8 mouse cellular contexts compared by ENCODE assay signal in the genomic region with DNA sequence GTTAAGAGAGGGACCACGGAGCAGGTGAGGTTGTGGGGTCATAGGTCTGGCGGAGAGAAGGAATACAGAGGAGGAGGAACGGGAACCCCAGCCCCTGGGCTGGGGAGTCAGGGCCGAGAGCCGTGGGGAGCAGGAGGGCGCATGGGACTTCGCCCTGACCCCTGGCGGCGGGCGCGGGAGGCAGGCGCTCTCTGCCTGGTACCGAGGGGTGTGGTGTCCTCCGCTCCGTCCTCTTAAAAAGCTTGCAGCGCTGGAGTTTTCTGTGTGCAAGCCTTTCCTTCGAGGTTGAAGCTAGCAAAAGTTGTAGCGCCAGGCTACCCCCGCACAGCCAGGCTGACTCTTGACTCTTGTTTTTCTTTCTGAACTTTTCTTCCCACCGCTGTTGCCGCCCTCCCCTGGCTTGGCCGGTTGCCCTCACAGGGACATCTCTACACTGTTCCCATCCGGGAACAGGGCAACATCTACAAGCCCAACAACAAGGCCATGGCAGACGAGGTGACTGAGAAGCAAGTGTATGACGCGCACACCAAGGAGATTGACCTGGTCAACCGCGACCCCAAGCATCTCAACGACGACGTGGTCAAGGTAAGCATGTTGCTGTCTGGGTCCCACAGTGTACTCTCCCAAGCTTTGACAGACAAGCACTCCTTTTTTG. TPM values are rescaled to one million over a fixed set of nuclear protein-coding genes. Genes with fewer than 3 reads are reported as not detected.
DNase-seq lines count a peak whose midpoint lies in the region; ATAC-seq and TF ChIP-seq lines count a peak whose summit lies in the region.

No protein-coding gene starts in this region.

- H3K4me2 ChIP-seq in forebrain, embryonic 13.5 days, result peak overlapping the region; percentile 86
- H3K4me2 ChIP-seq in heart, embryonic 16.5 days (ENCODE audit: low read depth, low read length), result peak overlapping the region; percentile 99
- peak overlapping the region; percentile 92 for H3K4me2 ChIP-seq in neural tube, embryonic 13.5 days

- H3K27ac ChIP-seq in bone marrow macrophage, adult 2 months (ENCODE audit: insufficient read depth, low read depth, low read length), result no peak overlapping the region
- no peak overlapping the region for H3K27ac ChIP-seq in forebrain, embryonic 13.5 days
- peak overlapping the region; percentile 95 for H3K27ac ChIP-seq in heart, embryonic 16.5 days (ENCODE audit: low read length)
- no peak overlapping the region for H3K27ac ChIP-seq in neural tube, embryonic 13.5 days (replicated peaks)

- peak; percentile 59; the same call in 1 of the 2 replicates for TF ChIP-seq CTCF in bone marrow macrophage, adult 2 months (IDR thresholded peaks at IDR 0.05; ENCODE audit: low read depth, low read length)
- TF ChIP-seq CTCF in lung, adult 2 months (IDR thresholded peaks at IDR 0.05; ENCODE audit: insufficient read depth, low read length), result peak; percentile 56

- H3K9ac ChIP-seq in forebrain, embryonic 13.5 days, result peak overlapping the region; percentile 65; the same call in 1 of the 2 replicates
- peak overlapping the region; percentile 84 for H3K9ac ChIP-seq in heart, embryonic 16.5 days (ENCODE audit: low read length)
- H3K9ac ChIP-seq in neural tube, embryonic 13.5 days, result peak overlapping the region; percentile 49; the same call in 1 of the 2 replicates

- no peaks in the 10 kb centered on the region for H3K36me3 ChIP-seq in forebrain, embryonic 13.5 days (ENCODE audit: poor library complexity, severe bottlenecking)
- H3K36me3 ChIP-seq in heart, embryonic 16.5 days (ENCODE audit: control insufficient read depth, insufficient read depth), result no peaks in the 10 kb centered on the region
- H3K36me3 ChIP-seq in neural tube, embryonic 13.5 days, result no peaks in the 10 kb centered on the region

- peak; percentile 77 for ATAC-seq in forebrain, embryonic 13.5 days
- peak; percentile 82 for ATAC-seq in heart, embryonic 16.5 days (replicated peaks; ENCODE audit: extremely low read depth, insufficient read depth, low FRiP score)
- ATAC-seq in neural tube, embryonic 13.5 days (ENCODE audit: low read depth), result peak; percentile 76

- H3K4me3 ChIP-seq in bone marrow macrophage, adult 2 months (ENCODE audit: insufficient read depth, low read length), result peak overlapping the region; percentile 62
- H3K4me3 ChIP-seq in forebrain, embryonic 13.5 days, result peak overlapping the region; percentile 47
- H3K4me3 ChIP-seq in heart, embryonic 16.5 days (ENCODE audit: low read length), result peak overlapping the region; percentile 76
- H3K4me3 ChIP-seq in lung, adult 2 months (replicated peaks; ENCODE audit: extremely low read depth, low read depth, low read length), result peak overlapping the region; percentile 99
- peak overlapping the region; percentile 47 for H3K4me3 ChIP-seq in neural tube, embryonic 13.5 days

- no peaks in the 10 kb centered on the region for H3K9me3 ChIP-seq in forebrain, embryonic 13.5 days (replicated peaks)
- H3K9me3 ChIP-seq in heart, embryonic 16.5 days (replicated peaks; ENCODE audit: control insufficient read depth, low read length), result no peaks in the 10 kb centered on the region
- no peaks in the 10 kb centered on the region for H3K9me3 ChIP-seq in neural tube, embryonic 13.5 days

- H3K4me1 ChIP-seq in bone marrow macrophage, adult 2 months (ENCODE audit: control insufficient read depth, insufficient read depth, low read length), result no peaks in the 10 kb centered on the region; the same call in 1 of the 2 replicates
- peaks cover 22% of the 10 kb centered on the region for H3K4me1 ChIP-seq in forebrain, embryonic 13.5 days
- H3K4me1 ChIP-seq in heart, embryonic 16.5 days (ENCODE audit: control insufficient read depth, insufficient read depth, low read length), result peaks cover 6% of the 10 kb centered on the region
- peaks cover 3% of the 10 kb centered on the region; the same call in 1 of the 2 replicates for H3K4me1 ChIP-seq in lung, adult 2 months (ENCODE audit: control insufficient read depth, insufficient read depth, low read length)
- H3K4me1 ChIP-seq in neural tube, embryonic 13.5 days (replicated peaks), result peaks cover 25% of the 10 kb centered on the region

- DNase-seq in CD4-positive helper T cell, adult 2 months (ENCODE audit: low read depth, low spot score), result peak; percentile 24
- peak; percentile 86 for DNase-seq in kidney, postnatal 10 days
- DNase-seq in lung, adult 2 months, result peak; percentile 81
- peak; percentile 28 for DNase-seq in thymus, postnatal 0 days (ENCODE audit: low spot score)

- WGBS in forebrain, embryonic 13.5 days, result 2% methylated on average over 31 of the region's 31 CpGs
- 5% methylated on average over 31 of the region's 31 CpGs for WGBS in heart, embryonic 16.5 days
- WGBS in lung, adult 2 months, result 5% methylated on average over 31 of the region's 31 CpGs
- 1% methylated on average over 30 of the region's 31 CpGs for WGBS in neural tube, embryonic 13.5 days

- TF ChIP-seq POLR2A in bone marrow macrophage, adult 2 months (IDR thresholded peaks at IDR 0.05; ENCODE audit: borderline replicate concordance, low read depth, low read length), result no peak
- peak; percentile 54; the same call in 1 of the 2 replicates for TF ChIP-seq POLR2A in lung, adult 2 months (IDR thresholded peaks at IDR 0.05; ENCODE audit: borderline replicate concordance, extremely low read depth, low read depth, low read length)

- peaks cover 25% of the 10 kb centered on the region for H3K27me3 ChIP-seq in forebrain, embryonic 13.5 days
- H3K27me3 ChIP-seq in heart, embryonic 16.5 days (ENCODE audit: control insufficient read depth, insufficient read depth, low read length), result peaks cover 4% of the 10 kb centered on the region; the same call in 1 of the 2 replicates
- H3K27me3 ChIP-seq in neural tube, embryonic 13.5 days, result peaks cover 47% of the 10 kb centered on the region

RNA-seq across cellular contexts. Expression of gene Cav1, which starts 1.5 kb away (rescaled TPM):
- 11.6 and 13.7 TPM in 2 replicates for polyA plus RNA-seq in bone marrow macrophage, adult 2 months (2012; ENCODE audit: insufficient read depth, insufficient read length, missing spikeins)
- polyA plus RNA-seq in forebrain, embryonic 13.5 days (2015; fragmentation: Nextera tagmentation; extraction: Ambion mirVana), result 21.6 and 23.7 TPM in 2 replicates
- 371 and 412 TPM in 2 replicates for polyA plus RNA-seq in heart, embryonic 16.5 days (2015; fragmentation: Nextera tagmentation; extraction: Ambion mirVana)
- 1,746 and 2,229 TPM in 2 replicates for polyA plus RNA-seq in lung, adult 2 months (2012; rRNA removed)
- polyA plus RNA-seq in neural tube, embryonic 13.5 days (2015; fragmentation: Nextera tagmentation; extraction: Ambion mirVana), result 35.3 and 43.4 TPM in 2 replicates
- 42.1 and 46.4 TPM in 2 replicates for polyA plus RNA-seq in thymus, postnatal 0 days (2015; fragmentation: Nextera tagmentation; extraction: Ambion mirVana)

RNA-seq across cellular contexts. Expression of gene Cav2, which starts 26.6 kb away (rescaled TPM):
- 66.4 and 70.8 TPM in 2 replicates for polyA plus RNA-seq in bone marrow macrophage, adult 2 months (2012; ENCODE audit: insufficient read depth, insufficient read length, missing spikeins)
- polyA plus RNA-seq in forebrain, embryonic 13.5 days (2015; fragmentation: Nextera tagmentation; extraction: Ambion mirVana), result 7.8 and 8.1 TPM in 2 replicates
- 44.5 and 47.5 TPM in 2 replicates for polyA plus RNA-seq in heart, embryonic 16.5 days (2015; fragmentation: Nextera tagmentation; extraction: Ambion mirVana)
- polyA plus RNA-seq in lung, adult 2 months (2012; rRNA removed), result 220 and 261 TPM in 2 replicates
- 12.8 and 14.9 TPM in 2 replicates for polyA plus RNA-seq in neural tube, embryonic 13.5 days (2015; fragmentation: Nextera tagmentation; extraction: Ambion mirVana)
- polyA plus RNA-seq in thymus, postnatal 0 days (2015; fragmentation: Nextera tagmentation; extraction: Ambion mirVana), result 10.4 and 11.1 TPM in 2 replicates

Comparison
In these comparisons a context has a peak if more than half of its experiments do, and no peak if none do; other contexts are left out.
1. DNase-seq: peak in every context shown above with its lines; median percentile 86 in kidney, postnatal 10 days; 81 in lung, adult 2 months; 28 in thymus, postnatal 0 days; 24 in CD4-positive helper T cell, adult 2 months.
2. H3K4me3 ChIP-seq: peak in every context shown above with its lines; median percentile 99 in lung, adult 2 months; 76 in heart, embryonic 16.5 days; 62 in bone marrow macrophage, adult 2 months; 47 in forebrain, embryonic 13.5 days; 47 in neural tube, embryonic 13.5 days.